Mouse (Mus musculus) layer of hippocampus, postnatal 14 days (tissue): Measurements from ENCODE around the gene Treh. TPM values are rescaled to one million over a fixed set of nuclear protein-coding genes. Genes with fewer than 3 reads are reported as not detected.

Experiments used
- DNase-seq, 2 experiments: peaks; one replicate each; pipeline ENCODE4 v3.0.0; 2021 to 2022; ENCODE audit warnings: low spot score in 2 of 2, mixed read lengths in 1 of 2
- total RNA-seq, 2 experiments: library from RNA; stranded (reverse); gene quantifications; 2 replicates each; pipeline ENCODE4 v1.2.3; 2021

Treh gene
- total RNA-seq, 2 experiments from 2014 or later, result not detected

GRCm38 (mm10) chr9:44733671-44734523 is 60.9 kb downstream of the Treh start:
- DNase-seq, result peak in 1 of 2 experiments; percentile 55

GRCm38 (mm10) chr9:44734524-44735494 is 61.8 kb downstream of the Treh start, which contains the start of gene Phldb1:
Gene Phldb1, minus strand, starts transcription at chr9:44735198.
- DNase-seq, result peak in 1 of 2 experiments; percentile 64

GRCm38 (mm10) chr9:44735886-44736285 is 62.9 kb downstream of the Treh start:
- DNase-seq, result no peak

Other genes starting within 250 kb of the Treh start
- not detected for gene Foxr1, start 232.1 kb upstream of the Treh start, total RNA-seq
- gene Upk2, start 218.3 kb upstream of the Treh start, total RNA-seq, result not detected
- gene Bcl9l, start 190.4 kb upstream of the Treh start, total RNA-seq, result 10 to 100 TPM; 76.1 to 76.3 TPM
- gene Cxcr5, start 111.4 kb upstream of the Treh start, total RNA-seq, result not detected
- 100 to 1,000 TPM; 107 TPM for gene Ddx6, start 68.3 kb upstream of the Treh start, total RNA-seq
- gene Phldb1, start 62.0 kb downstream of the Treh start, total RNA-seq, result 10 to 100 TPM; 98.3 to 98.6 TPM
- 100 to 1,000 TPM; 102 to 109 TPM for gene Arcn1, start 94.6 kb downstream of the Treh start, total RNA-seq
- gene Ift46, start 94.7 kb downstream of the Treh start, total RNA-seq, result 10 to 100 TPM; 74.9 to 88.5 TPM
- 10 to 100 TPM; 43.1 to 43.4 TPM for gene Tmem25, start 126.1 kb downstream of the Treh start, total RNA-seq
- gene Ttc36, start 129.8 kb downstream of the Treh start, total RNA-seq, result 1 to 10 TPM; 1.3 to 1.5 TPM
- gene Kmt2a, start 208.1 kb downstream of the Treh start, total RNA-seq, result 10 to 100 TPM; 47.5 to 50.0 TPM
- gene Atp5l, start 247.5 kb downstream of the Treh start, total RNA-seq, result 100 to 1,000 TPM; 394 to 409 TPM